Mouse (Mus musculus): ENCODE results near the gene Ltbr.

Ltbr gene

DNA sequence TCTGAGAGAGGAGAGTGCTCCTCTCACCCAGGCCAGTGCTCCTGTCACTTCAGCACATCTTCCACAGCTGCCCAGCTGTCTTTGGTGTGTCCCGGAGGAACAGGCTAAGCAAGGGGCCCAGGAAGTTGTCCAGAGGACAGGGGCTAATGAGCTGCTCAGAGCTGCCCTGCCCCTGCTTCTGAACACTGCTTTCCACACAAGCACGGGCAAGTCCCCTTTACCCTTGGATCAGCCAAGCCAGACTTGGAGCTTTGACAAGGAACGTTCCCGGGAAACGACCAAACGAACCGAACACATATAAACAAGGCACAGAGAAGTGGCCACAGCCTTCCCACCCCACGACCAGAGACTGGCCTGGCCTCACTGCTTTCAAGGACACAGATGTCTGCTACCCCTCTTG is 30.4 kb upstream of the Ltbr start:
- DNase-seq, result peak; percentile 59

DNA sequence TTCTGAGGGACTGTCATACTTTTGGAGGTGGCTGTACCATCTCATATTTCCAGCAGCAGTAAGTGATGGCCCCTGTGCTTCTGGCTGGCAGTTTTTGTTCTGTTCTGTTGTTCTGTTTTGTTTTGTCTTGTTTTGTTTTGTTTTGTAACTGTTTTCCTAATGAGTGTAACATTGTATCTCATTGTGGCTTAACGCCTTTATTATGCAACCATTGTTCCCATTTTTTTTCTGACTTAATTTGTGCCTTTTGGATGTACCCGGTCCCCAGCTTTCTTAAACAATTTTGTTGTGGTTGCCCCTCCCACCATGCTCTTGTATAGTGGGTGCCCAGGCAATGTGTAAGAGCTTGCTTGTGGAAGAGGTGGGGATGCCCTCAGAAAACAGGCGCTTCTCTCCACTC is 28.5 kb upstream of the Ltbr start:
- no peak for DNase-seq

DNA sequence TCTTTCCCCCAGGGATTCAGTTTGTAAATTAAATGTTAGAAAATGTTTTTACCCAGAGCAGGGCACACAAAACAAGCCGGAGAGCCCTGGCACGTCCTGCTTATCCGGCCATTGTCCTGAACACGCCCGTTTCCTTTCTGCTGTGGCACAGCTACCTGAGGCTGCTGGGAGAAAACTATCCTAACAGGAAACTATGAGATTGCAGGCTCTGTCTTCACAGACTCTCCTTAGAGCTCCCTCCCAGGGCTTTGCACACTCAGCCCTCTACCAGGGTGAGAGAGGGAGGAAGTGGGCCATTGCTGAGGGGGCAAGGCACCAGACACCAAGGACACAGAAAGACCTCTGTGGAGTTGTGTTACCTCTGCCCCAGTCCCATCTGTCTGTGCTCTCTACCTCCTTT is 26.6 kb upstream of the Ltbr start:
- peak; percentile 56 for DNase-seq

DNA sequence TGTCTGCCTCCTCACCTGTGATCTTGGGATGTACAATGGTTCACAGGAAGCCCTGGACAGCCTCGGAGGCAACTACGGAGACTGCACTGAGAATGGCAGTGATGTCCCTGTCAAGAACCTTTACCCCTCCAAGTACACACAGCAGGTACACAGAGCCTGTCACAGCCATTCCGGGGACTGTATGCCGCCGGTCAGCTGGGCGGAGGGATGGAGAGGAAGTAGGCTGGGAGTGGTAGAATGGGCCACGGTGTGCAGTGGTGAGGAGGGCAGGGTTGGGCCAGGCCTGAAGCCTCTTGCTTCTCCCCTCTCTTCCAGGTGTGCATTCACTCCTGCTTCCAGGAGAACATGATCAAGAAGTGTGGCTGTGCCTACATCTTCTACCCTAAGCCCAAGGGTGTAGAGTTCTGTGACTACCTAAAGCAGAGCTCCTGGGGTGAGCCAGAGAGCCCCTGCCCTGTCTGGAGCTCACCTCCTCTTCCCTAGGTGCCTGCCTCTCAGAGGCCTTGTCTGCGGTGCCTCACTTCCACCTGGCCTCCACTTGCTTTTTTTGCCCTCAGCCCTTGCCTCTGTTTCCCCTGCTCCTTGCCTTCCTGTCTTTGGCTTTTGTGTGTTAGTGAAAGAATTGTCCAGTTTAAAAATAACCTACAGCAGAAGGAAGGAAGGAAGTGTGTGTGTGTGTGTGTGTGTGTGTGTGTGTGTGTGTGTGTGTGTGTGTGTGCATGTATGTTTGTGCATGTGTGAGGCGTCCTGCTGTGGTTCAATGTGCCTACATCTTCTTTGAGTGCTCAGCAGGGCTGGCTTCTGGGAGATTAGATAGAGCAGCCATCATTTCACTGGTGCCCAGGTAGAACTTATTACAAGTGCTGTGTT is 25.3 kb upstream of the Ltbr start:
- peak; percentile 41 for DNase-seq

DNA sequence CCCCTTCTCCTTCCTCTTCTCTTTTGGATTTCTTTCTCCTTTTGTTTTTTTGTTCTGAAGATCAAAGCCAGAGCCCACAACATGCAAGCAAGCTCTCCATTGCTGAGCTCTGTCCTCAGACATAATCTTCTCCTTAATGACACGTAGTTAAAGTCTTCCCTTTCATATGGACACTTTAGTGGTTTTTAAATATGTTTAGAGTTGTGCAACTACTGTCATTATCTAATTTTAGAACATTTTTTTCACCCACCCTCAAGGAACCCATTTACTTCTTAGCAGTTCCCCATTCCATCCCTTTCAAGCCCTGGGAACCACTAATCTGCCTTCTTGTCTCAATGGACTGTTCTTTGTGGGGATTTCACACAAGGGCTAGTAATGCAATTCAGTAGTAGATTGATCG is 20.7 kb upstream of the Ltbr start:
- no peak for DNase-seq

DNA sequence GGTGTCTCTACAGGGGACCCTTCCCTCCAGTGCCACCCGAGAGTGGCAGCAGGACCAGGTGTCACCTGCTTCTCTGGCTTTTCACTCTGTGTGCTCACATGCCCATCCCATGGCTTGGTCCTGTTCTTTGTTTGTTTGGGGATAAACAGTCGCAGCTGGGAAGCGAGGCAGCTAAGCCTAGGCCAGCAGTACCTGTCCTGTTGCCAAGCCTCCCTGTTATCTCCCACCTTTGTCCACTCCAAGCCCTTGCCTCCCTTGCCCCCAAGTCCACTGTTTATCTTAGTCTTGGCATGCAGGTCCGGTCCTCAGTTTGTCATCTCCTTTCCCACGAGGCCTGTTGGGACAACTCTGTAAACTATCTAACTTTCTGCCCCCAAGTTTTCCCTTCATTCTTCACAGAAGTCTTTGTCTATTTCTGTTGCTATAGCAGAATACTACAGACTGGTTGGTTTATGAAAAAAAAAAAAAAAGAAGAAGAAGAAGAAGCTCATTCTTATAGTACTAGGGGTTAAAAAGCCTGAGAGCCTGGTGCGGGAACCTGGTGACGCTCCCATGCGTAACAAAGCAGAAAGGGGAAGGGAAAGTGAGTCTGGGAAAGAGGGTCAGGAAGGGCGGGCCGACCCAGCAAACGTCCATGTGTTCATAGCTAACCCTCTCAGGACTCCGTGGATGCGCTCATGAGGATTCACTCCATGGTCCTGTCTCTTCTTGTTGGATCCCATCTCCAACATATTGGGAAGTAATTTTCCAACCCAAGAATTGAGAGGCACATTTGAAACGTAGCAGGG is 19.6 kb upstream of the Ltbr start:
- DNase-seq, result no peak

DNA sequence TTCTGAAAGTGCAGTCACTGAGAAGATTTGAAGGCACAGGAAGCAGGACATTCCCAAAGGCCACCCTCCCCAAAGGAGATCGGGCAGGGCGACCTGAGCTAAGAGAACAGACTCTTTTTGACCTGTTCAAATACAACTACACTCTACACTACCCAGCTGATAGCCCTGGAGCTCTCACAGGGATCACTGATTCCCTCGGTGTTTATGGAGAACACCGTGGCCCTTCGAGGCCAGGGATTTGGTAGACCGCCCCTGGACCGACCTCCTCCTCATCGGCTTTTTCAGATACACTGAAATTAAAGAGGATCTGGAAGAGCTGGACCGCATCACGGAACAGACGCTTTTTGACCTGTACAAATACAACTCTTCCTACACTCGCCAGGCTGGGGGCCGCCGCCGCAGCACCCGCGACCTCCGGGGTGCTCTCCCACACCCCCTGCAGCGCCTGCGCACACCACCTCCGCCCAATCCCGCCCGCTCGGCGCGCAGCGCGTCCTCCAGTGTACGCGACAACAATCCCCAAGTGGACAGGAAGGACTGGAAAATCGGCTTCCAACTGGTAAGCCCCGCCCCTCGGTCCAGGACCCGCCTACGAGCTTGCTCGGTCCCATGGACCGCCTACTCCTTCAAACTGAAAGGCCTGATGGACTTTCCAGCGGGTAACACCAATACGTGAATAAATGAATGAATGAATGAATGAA is 17.1 kb upstream of the Ltbr start:
- DNase-seq, result peak; percentile 96

DNA sequence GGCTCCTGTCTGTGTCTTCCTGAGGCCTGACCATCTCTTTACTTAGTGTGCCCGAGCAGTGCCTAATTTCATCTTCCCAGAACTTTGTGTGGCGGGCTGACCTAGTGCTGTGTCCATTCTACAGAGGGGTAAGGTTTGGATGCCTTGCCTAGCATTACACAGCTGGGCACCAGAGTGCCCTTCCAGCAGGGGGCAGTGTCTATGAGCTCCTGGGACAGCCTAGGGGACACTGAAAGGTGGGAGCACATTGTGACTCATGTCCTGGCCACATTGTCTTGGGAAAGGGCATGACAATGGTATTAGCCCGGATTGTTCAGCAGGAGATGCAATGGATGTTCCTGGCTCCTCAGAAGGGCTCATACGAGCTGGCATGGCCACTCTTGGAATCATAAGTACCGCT is 14.6 kb upstream of the Ltbr start:
- peak; percentile 62 for DNase-seq

DNA sequence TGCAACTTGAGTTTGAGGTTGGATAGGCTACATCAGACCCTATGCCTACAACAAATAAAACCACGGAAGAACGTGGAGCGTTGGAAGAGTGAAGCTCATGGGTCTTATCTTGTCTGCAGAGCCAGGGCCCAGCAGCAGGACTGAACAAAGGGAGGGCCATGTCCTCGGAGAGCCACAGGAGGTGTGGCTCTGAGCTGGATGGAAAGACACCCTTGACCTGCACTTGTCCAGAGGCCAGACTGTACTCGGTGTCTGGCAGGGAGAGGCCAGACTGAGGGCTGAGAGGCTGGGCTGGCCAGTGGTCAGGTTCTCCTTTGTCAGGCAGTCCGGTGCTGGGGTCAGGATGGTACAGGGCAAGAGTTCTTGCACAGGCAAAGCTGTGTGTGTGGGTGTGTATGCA is 11.7 kb upstream of the Ltbr start:
- DNase-seq, result no peak

DNA sequence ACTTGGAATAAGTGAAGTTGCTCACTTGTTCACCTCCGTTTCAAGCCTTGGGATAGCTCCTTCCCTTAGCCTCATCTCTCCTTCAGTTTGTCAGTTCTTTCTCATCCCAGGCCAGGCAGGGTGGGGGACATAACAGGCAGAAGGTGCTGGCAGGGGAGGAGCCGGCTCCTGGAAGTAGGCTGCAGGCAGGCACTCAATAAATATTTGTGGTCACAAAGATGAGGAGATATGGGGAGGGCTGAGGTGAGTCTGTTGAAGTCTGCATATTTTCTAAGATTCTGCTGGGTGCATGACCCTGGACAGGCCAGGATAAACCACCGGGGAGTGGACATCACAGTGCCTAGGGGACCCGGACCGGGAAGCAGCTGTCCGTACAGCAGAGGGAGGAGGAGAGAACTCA is 9.9 kb upstream of the Ltbr start:
- DNase-seq, result no peak

DNA sequence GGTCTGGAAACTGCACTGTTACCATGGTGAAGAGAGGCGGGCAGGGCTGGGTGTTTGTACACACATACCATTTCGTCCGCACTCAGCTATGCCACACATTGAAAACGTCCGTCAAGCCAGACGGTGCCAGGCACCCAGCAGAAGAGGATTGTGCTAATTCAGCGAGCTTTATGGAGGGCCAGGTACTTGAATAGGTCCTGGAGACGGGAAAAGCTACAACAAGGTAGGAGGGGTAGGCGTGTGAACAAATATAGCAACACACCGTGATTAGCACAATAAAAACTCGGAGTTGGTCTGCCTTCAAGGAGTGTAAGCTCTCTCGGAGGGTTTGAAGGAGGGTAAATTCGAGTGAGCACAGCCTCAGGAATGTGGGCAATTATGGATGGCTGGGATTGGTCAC is 9.1 kb upstream of the Ltbr start:
- no peak for DNase-seq

DNA sequence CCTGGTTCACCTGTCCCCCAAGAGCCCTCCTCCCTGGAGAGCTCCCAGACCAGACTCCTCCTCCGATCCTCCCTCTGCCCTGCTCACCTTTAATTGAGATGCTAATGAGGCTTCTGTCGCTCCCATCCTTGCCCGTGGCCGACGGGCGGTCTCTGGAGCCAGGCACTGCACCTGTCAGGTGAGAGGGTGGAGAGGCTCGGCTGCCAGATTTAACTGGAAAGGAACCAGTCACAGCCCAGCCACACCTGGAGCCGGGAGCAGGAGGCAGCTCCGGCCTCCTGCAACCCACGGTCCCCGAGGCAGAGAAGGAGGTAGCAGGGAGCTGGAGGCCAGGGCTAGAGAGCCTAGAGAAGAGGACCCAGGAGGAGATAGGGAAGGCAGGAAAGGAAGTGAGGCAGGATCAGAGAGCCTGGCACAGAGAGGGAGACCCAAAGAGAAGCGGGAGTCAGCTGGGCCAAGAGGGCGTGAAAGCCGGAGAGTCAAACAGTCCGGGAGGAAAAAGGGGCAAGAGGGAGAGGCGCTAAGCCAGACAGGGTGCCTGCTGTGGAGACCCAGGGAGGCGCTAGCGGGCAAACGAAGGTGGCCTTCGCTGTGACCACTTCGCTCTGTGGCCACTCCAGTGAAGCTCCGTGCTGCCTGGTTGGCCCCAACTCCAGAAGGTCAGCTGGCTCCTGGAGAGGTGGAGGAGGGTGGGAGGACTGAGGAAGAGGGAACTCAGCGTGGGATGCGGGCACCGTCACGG is 7.6 kb upstream of the Ltbr start:
- DNase-seq, result peak; percentile 75

DNA sequence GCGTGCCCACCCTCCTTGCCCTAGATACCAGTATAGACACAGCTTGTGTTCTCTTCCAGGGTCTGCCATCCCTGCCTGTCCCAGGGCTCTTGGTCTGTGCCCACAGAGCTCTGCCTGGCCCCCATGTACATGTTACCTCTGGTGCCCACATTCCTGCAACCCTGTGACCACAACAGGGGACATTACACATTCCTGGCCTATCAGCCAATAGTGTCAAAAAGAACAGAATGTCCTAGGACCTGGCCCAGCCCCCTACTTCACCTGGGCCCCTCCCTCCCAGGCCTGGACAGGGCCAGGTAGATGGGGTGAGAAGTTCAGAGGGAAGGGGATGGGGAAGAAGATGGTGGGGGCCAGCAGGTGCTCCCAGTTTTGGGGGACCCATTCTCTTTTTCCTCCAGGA is 6.6 kb upstream of the Ltbr start, which contains the start of gene Scnn1a:
TSS of gene Scnn1a (plus strand) at position 337 of the 400 bp plus-strand sequence.
- DNase-seq, result peak; percentile 69

DNA sequence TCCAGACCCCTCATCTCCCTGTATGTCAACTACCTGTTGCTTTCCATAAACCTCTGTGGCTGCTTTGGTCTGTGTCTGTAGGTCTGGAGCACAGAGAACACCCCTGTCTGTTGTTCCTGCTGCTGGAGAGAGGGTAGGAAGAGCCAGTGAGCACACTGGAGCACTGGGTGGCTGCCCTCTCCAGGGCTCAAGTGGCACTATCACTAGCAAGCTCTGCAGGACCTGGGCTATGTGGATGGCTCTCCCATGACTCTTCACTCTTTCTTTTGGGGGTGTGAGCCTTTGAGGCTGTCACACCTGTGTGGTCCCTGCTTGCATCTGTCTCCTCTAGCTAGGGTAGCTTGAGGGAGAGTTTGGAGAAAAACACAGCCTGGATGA is 6.2 kb upstream of the Ltbr start:
- no peak for DNase-seq

DNA sequence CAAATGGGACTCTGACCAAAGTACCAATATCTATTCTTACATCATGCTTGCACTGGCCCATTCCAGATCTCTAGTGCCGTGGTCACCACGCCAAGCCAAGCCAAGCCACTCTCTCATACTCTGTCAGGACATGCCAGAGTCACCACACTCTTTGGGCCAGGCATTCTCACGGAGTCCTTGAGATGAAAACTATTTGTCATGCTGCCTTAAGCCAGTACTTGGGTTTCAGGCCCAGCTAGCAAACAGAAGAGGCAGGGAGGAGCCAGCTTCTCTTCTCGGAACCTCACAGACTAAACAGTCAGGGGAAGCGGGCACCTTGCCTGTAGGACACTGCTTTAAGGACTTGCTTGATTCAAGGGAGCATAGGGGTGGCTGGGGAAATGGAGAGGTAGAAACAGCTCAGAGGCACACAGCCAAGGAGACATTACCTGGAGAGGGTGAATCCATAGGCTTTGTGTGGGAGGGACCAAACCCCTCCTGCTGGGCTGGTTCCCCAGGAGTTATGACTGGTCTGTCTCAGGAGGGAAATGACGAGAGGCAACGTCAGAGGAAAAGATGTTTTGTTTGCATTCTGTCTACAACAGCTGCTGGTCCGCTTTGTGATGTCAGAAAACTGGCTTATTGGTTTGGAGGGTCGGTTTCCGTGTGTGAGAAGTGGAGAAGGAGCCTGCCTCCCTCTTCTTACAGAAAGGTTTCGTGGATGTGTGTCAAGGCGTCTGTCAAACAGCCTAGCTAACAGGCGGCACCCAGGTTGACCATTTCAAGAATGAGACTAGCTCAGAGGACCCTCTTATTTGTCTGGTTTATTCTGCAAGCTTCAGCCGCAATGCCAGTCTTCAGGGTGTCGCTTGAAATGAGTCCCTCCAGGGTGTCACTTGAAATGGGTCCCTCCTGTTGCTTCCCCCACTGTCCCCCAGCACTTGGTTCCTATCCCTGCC is 5.6 kb upstream of the Ltbr start:
- no peak for DNase-seq

DNA sequence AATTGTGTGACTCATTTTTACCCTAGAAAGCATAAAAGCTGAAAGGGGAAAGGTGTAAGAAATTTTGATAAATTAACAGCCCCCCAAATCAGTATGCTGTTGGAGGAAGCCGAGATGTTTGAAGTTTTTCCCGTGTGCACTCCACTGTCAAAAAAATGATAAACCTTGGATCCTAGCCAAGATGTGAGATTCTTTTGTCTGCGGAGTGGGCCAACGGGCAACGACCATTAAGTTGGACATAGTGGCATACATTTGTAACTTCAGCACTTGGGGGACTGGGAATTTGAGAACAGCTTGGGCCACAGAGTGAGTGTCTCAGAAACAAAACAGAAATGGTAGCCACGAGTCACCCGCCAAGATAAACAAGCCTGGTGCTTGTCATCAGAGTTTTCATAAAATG is 3.4 kb upstream of the Ltbr start:
- no peak for DNase-seq

DNA sequence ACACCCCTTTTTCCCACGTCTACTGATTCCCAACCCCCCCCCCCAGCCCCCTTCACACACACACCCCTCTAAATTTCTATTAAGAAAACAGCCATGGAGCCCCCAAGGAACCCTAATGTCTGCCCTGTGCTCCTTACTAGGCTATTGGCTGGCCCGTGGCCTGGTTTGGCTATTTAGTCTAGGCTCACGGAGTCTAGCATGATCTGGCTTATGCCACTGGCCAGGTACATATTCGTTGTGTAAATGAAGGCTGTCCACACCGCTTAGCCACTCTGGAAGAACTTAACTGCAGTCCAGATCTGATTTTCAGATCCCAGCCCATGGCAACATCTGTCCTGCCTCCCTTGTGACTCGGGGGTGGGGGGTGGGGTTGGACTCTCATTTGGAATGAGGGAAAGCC is 1.1 kb upstream of the Ltbr start:
- DNase-seq, result no peak

DNA sequence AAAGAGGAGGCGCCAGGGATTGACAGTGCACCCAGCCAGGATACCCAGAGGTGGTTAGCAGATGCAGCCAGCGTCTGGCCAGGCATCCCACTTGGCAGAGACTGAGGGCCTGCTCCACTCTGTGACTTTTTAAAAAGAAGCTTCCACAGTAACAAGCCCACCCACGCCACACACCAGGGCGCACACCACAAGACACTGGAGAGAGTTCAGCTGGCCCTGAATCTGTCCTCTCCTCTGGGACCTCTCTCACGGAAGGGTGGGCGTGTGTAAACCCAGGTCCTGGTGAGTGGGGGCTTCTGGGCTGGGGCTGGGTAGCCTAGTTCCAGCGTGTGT is 512 bp upstream of the Ltbr start:
- DNase-seq, result no peak

DNA sequence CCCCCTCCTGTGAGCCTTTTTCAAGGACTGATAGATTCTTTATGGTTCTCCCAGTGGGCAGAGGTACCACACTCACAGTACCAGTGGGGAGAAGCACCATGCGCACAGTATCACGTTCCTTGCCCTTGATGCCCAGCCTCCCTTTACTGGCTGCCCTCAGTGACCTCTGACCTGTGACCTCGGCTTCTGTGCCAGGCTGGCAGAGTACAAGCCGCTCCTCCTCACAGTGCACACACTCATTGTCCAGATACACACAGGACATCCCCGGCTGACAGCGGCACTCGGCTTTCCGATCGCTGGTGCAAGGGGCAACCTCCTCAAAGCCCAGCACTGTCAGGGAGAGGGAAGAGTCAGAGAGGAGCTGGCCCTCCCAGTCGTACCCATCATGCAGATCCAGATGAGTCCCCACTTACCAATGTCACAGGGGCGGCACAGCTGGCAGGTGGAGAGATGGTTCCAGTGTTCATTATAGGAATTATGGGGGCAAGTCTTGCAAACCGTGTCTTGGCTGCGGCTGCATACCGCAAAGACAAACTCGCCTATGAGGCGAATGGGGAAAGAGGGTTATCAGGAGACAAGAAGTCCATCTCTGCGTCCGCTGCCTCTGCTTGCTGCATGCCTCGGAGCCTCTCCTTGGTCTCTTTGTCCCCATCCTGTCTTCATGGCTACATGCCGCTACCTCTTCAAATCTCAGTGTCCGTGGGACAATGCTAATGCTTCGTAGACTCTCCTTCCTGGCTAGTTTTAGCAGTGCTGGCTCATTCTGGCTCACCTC is 917 bp downstream of the Ltbr start:
- no peak for DNase-seq

DNA sequence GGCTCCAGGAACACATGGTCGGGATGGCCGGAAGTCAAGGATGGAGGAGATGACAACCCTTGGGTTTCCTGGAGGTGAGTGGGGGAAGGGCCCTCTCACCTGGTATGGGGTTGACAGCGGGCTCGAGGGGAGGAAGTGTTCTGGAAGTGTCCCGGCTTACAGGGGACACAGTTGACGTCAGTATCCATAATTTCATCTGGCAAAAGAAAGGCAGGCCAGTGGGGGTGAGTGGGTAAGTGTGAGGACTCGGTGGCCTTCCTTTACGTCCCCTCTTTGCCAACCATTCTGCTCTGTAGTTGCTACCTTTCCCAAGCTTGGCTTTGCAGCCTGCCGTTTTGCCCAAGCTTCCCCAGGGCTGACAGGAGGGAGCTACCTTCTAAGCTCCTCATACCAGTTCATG is 1.5 kb downstream of the Ltbr start:
- no peak for DNase-seq

DNA sequence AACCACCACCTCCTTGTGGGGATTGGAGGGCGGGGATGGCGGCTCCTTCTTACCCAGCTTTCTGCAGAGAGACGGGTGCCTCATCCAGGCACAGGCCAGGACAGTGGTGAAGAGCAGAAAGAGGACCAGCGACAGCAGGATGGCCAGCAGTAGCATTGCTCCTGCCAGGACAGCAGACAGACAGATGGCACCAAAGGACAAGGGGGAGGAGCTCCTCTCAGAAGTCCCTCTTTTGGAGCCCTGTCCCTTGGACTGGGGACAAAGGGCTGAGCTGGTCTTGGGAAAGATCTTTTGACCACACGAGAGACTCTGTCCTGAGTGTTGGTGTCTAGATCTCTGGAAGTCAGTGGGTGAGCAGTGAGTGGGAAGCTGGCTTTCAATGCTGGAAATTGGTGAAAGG is 4.3 kb downstream of the Ltbr start:
- DNase-seq, result no peak
